Mouse (Mus musculus) activated CD4-positive, CD25-positive, alpha-beta regulatory T cell, adult 4 months (primary cell): ENCODE results near the gene Acap2. TPM values are rescaled to one million over a fixed set of nuclear protein-coding genes. Genes with fewer than 3 reads are reported as not detected.

Experiments used
- ATAC-seq: one replicate; pipeline ENCODE4 v1.8.0; 2017
- polyA plus RNA-seq, 2 experiments: library from polyadenylated mRNA; unstranded; fragments of 100-300 nt; shearing (Covaris generic); gene quantifications; one replicate each; pipeline ENCODE4 v1.2.1; 2017

Gene Acap2
- polyA plus RNA-seq, 2 experiments from 2014 or later, result 12.5 to 16.5 TPM

GRCm38 (mm10) chr16:31043136-31043535, 157.9 kb downstream of the Acap2 start:
- no peak for ATAC-seq

Other genes starting within 250 kb of the Acap2 start
- gene Xxylt1, start 119.8 kb downstream of the Acap2 start, polyA plus RNA-seq, result 10 to 100 TPM; 17.0 to 27.9 TPM
- 10 to 100 TPM; 20.3 to 20.8 TPM for gene Ppp1r2, start 74.0 kb upstream of the Acap2 start, polyA plus RNA-seq
- gene Apod, start 113.6 kb upstream of the Acap2 start, polyA plus RNA-seq, result not detected
- 10 to 100 TPM; 20.5 to 20.7 TPM for gene Bdh1, start 221.0 kb upstream of the Acap2 start, polyA plus RNA-seq